Mouse (Mus musculus) neural tube, embryonic 13.5 days (tissue): ENCODE results near the gene Acap3. TPM values are rescaled to one million over a fixed set of nuclear protein-coding genes. Genes with fewer than 3 reads are reported as not detected.
A peak's percentile ranks its signal among the peaks of the same experiment; 100 is the strongest.

Source experiments
- ATAC-seq: fragments of 200-750 bp; cut with Nextera tagmentation; 2 replicates; pipeline ENCODE4 v1.8.0; 2017; ENCODE audit warnings: low read depth, mild to moderate bottlenecking, moderate TSS enrichment, moderate library complexity
- H3K27ac ChIP-seq: fragments of 300-500 bp; sonication (generic); replicated peaks from 2 replicates; pipeline ENCODE4 v1.5.1; 2015; ENCODE audit warnings: moderate library complexity, mild to moderate bottlenecking, inconsistent platforms
- H3K27me3 ChIP-seq: fragments of 300-500 bp; sonication (generic); 2 replicates; pipeline ENCODE4 v1.6.1; 2015; ENCODE audit warnings: mild to moderate bottlenecking, inconsistent platforms
- H3K36me3 ChIP-seq: fragments of 300-500 bp; sonication (generic); 2 replicates; pipeline ENCODE4 v1.6.1; 2015; ENCODE audit warnings: mild to moderate bottlenecking, inconsistent platforms
- H3K4me1 ChIP-seq: fragments of 300-500 bp; sonication (generic); replicated peaks from 2 replicates; pipeline ENCODE4 v1.6.1; 2015; ENCODE audit warnings: inconsistent platforms
- H3K4me2 ChIP-seq: fragments of 300-500 bp; sonication (generic); 2 replicates; pipeline ENCODE4 v1.6.1; 2015; ENCODE audit warnings: inconsistent platforms, mild to moderate bottlenecking, moderate library complexity
- H3K4me3 ChIP-seq: fragments of 300-500 bp; sonication (generic); 2 replicates; pipeline ENCODE4 v1.5.1; 2015; ENCODE audit warnings: mild to moderate bottlenecking, inconsistent platforms
- H3K9ac ChIP-seq: fragments of 300-500 bp; sonication (generic); 2 replicates; pipeline ENCODE4 v1.6.1; 2015; ENCODE audit warnings: moderate library complexity, mild to moderate bottlenecking, inconsistent platforms
- H3K9me3 ChIP-seq: fragments of 300-500 bp; sonication (generic); 2 replicates; pipeline ENCODE4 v1.6.1; 2016; ENCODE audit warnings: inconsistent platforms
- WGBS: fragments of 180-500 bp; shearing (Covaris S2); methylation state at CpG from one replicate; pipeline ENCODE4 v1.1.7; 2015; 5-methylcytosine and 5-hydroxymethylcytosine counted together
- polyA plus RNA-seq: library from polyadenylated mRNA; unstranded; fragments of >200 nt; fragmentation: Nextera tagmentation; extraction: Ambion mirVana; gene quantifications from 2 replicates; pipeline ENCODE4 v1.2.1, GENCODE M21; 2015

Acap3 gene
- polyA plus RNA-seq, 1 experiment from 2014 or later, result 72.3 TPM

GRCm38 (mm10) chr4:155903246-155903645 lies 11.6 kb downstream of the Acap3 start:
- no peaks in the 10 kb centered on the region for H3K9me3 ChIP-seq
- no peak overlapping the region for H3K9ac ChIP-seq
- WGBS, result 95% methylated on average over 13 of the region's 13 CpGs
- ATAC-seq, result no peak
- no peaks in the 10 kb centered on the region for H3K27me3 ChIP-seq
- no peak overlapping the region for H3K4me2 ChIP-seq
- H3K36me3 ChIP-seq, result peaks cover 97% of the 10 kb centered on the region
- no peak overlapping the region for H3K27ac ChIP-seq
- no peak overlapping the region for H3K4me3 ChIP-seq
- no peaks in the 10 kb centered on the region for H3K4me1 ChIP-seq

- H3K4me3 ChIP-seq, result no peak overlapping the region
- H3K36me3 ChIP-seq, result peaks cover 84% of the 10 kb centered on the region
- no peak overlapping the region for H3K4me2 ChIP-seq
- H3K27me3 ChIP-seq, result no peaks in the 10 kb centered on the region
- no peaks in the 10 kb centered on the region for H3K4me1 ChIP-seq
- 91% methylated on average over 13 of the region's 13 CpGs for WGBS
- H3K9me3 ChIP-seq, result no peaks in the 10 kb centered on the region
- ATAC-seq, result no peak
- no peak overlapping the region for H3K27ac ChIP-seq
- H3K9ac ChIP-seq, result no peak overlapping the region
Measured at GRCm38 (mm10) chr4:155904318-155905102, 12.9 kb downstream of the Acap3 start.

GRCm38 (mm10) chr4:155905634-155906033 lies 14.0 kb downstream of the Acap3 start:
- no peaks in the 10 kb centered on the region for H3K9me3 ChIP-seq
- 85% methylated on average over 13 of the region's 13 CpGs for WGBS
- H3K9ac ChIP-seq, result no peak overlapping the region
- H3K4me3 ChIP-seq, result no peak overlapping the region
- no peak for ATAC-seq
- no peak overlapping the region for H3K4me2 ChIP-seq
- H3K27me3 ChIP-seq, result no peaks in the 10 kb centered on the region
- H3K4me1 ChIP-seq, result no peaks in the 10 kb centered on the region
- no peak overlapping the region for H3K27ac ChIP-seq
- H3K36me3 ChIP-seq, result peaks cover 73% of the 10 kb centered on the region

GRCm38 (mm10) chr4:155906125-155906524 lies 14.5 kb downstream of the Acap3 start:
- peaks cover 68% of the 10 kb centered on the region for H3K36me3 ChIP-seq
- H3K27ac ChIP-seq, result no peak overlapping the region
- ATAC-seq, result no peak
- no peaks in the 10 kb centered on the region for H3K27me3 ChIP-seq
- H3K4me2 ChIP-seq, result no peak overlapping the region
- whole genome bisulfite sequencing, result 86% methylated on average over 9 of the region's 9 CpGs
- H3K9me3 ChIP-seq, result no peaks in the 10 kb centered on the region
- no peak overlapping the region for H3K9ac ChIP-seq
- H3K4me3 ChIP-seq, result no peak overlapping the region
- H3K4me1 ChIP-seq, result no peaks in the 10 kb centered on the region

- H3K4me1 ChIP-seq, result no peaks in the 10 kb centered on the region
- H3K36me3 ChIP-seq, result peaks cover 59% of the 10 kb centered on the region
- no peak overlapping the region for H3K9ac ChIP-seq
- ATAC-seq, result no peak
- no peaks in the 10 kb centered on the region for H3K9me3 ChIP-seq
- H3K27ac ChIP-seq, result no peak overlapping the region
- H3K4me3 ChIP-seq, result no peak overlapping the region
- 82% methylated on average over 11 of the region's 11 CpGs for whole genome bisulfite sequencing
- no peaks in the 10 kb centered on the region for H3K27me3 ChIP-seq
- no peak overlapping the region for H3K4me2 ChIP-seq
Measured at GRCm38 (mm10) chr4:155907003-155907402, 15.4 kb downstream of the Acap3 start.

GRCm38 (mm10) chr4:155908281-155908680 lies 16.7 kb downstream of the Acap3 start:
- Histone ChIP-seq H3K4me1 (no peaks in the 10 kb centered on the region), H3K27me3 (no peaks in the 10 kb centered on the region), H3K27ac (no peak overlapping the region), H3K4me2 (no peak overlapping the region), H3K9ac (no peak overlapping the region), H3K9me3 (no peaks in the 10 kb centered on the region), H3K4me3 (no peak overlapping the region), H3K36me3 (peaks cover 47% of the 10 kb centered on the region)
- ATAC-seq, result peak; percentile 38; the same call in 1 of the 2 replicates
- 83% methylated on average over 7 of the region's 7 CpGs for WGBS

GRCm38 (mm10) chr4:155908751-155909150 lies 17.1 kb downstream of the Acap3 start:
- Histone ChIP-seq H3K9ac (no peak overlapping the region), H3K4me3 (no peak overlapping the region), H3K36me3 (peaks cover 42% of the 10 kb centered on the region), H3K4me2 (no peak overlapping the region), H3K4me1 (no peaks in the 10 kb centered on the region), H3K27ac (no peak overlapping the region), H3K9me3 (no peaks in the 10 kb centered on the region), H3K27me3 (no peaks in the 10 kb centered on the region)
- WGBS, result 94% methylated on average over 4 of the region's 4 CpGs
- ATAC-seq, result no peak

- Histone ChIP-seq H3K9ac (no peak overlapping the region), H3K4me2 (no peak overlapping the region), H3K27me3 (no peaks in the 10 kb centered on the region), H3K4me1 (no peaks in the 10 kb centered on the region), H3K9me3 (no peaks in the 10 kb centered on the region), H3K4me3 (no peak overlapping the region), H3K36me3 (no peaks in the 10 kb centered on the region), H3K27ac (no peak overlapping the region)
- no peak for ATAC-seq
- 54% methylated on average over 1 of the region's 1 CpGs for WGBS
Measured at GRCm38 (mm10) chr4:155932031-155932430, 40.4 kb downstream of the Acap3 start.

- Histone ChIP-seq H3K9me3 (no peaks in the 10 kb centered on the region), H3K27me3 (0 out of 2 replicates have a peak, but pooled peaks cover 2% of the 10 kb centered on the region), H3K4me2 (peak overlapping the region; percentile 90), H3K4me1 (peaks cover 27% of the 10 kb centered on the region), H3K36me3 (peaks cover 17% of the 10 kb centered on the region), H3K9ac (peak overlapping the region; percentile 93), H3K27ac (peak overlapping the region; percentile 90), H3K4me3 (peak overlapping the region; percentile 99)
- WGBS, result 2% methylated on average over 17 of the region's 17 CpGs
- peak; percentile 62 for ATAC-seq
Measured at GRCm38 (mm10) chr4:155943049-155943452, 51.4 kb downstream of the Acap3 start.

GRCm38 (mm10) chr4:155943534-155944249 lies 52.1 kb downstream of the Acap3 start, which contains the start of gene Ube2j2:
TSS of gene Ube2j2 (plus strand) at chr4:155943831.
- Histone ChIP-seq H3K4me3 (peak within 1 kb of the TSS; percentile 99), H3K9ac (peak within 1 kb of the TSS; percentile 93), H3K9me3 (no peaks in the 10 kb centered on the region), H3K27ac (peak within 1 kb of the TSS; percentile 90), H3K36me3 (peaks cover 24% of the 10 kb centered on the region), H3K4me2 (peak within 1 kb of the TSS; percentile 90), H3K4me1 (peaks cover 27% of the 10 kb centered on the region), H3K27me3 (0 out of 2 replicates have a peak, but pooled peaks cover 2% of the 10 kb centered on the region)
- under 1% methylated on average over 85 of the region's 85 CpGs for WGBS
- peak; percentile 98 for ATAC-seq

- peaks cover 27% of the 10 kb centered on the region for H3K4me1 ChIP-seq
- peaks cover 29% of the 10 kb centered on the region for H3K36me3 ChIP-seq
- no peaks in the 10 kb centered on the region for H3K9me3 ChIP-seq
- ATAC-seq, result peak; percentile 21; the same call in 1 of the 2 replicates
- H3K9ac ChIP-seq, result peak overlapping the region; percentile 93
- peak overlapping the region; percentile 90; the same call in 1 of the 2 replicates for H3K27ac ChIP-seq
- H3K27me3 ChIP-seq, result 0 out of 2 replicates have a peak, but pooled peaks cover 2% of the 10 kb centered on the region
- whole genome bisulfite sequencing, result under 1% methylated on average over 17 of the region's 17 CpGs
- peak overlapping the region; percentile 90 for H3K4me2 ChIP-seq
- peak overlapping the region; percentile 99 for H3K4me3 ChIP-seq
Measured at GRCm38 (mm10) chr4:155944271-155944670, 52.6 kb downstream of the Acap3 start.

GRCm38 (mm10) chr4:155947094-155947493 lies 55.5 kb downstream of the Acap3 start:
- Histone ChIP-seq H3K4me3 (no peak overlapping the region), H3K27me3 (no peaks in the 10 kb centered on the region), H3K36me3 (peaks cover 58% of the 10 kb centered on the region), H3K4me1 (peaks cover 27% of the 10 kb centered on the region), H3K9me3 (no peaks in the 10 kb centered on the region), H3K27ac (no peak overlapping the region), H3K4me2 (no peak overlapping the region), H3K9ac (no peak overlapping the region)
- no peak for ATAC-seq
